Mouse (Mus musculus) olfactory bulb, adult 2 months (tissue): ENCODE measurements around the gene Prrx1.

Source experiments
- CTCF ChIP-seq: fragments of 200-500 bp; IDR thresholded peaks from 2 replicates; pipeline ENCODE4 v1.5.1; 2012; ENCODE audit warnings: low read depth, mild to moderate bottlenecking, low read length, moderate library complexity; ENCODE audit not compliant: insufficient read depth
- POLR2A ChIP-seq: fragments of 200-500 bp; IDR thresholded peaks from 2 replicates; pipeline ENCODE4 v1.6.1; 2012; ENCODE audit warnings: mild to moderate bottlenecking, low read depth, low read length, moderate library complexity; ENCODE audit not compliant: insufficient read depth

DNA sequence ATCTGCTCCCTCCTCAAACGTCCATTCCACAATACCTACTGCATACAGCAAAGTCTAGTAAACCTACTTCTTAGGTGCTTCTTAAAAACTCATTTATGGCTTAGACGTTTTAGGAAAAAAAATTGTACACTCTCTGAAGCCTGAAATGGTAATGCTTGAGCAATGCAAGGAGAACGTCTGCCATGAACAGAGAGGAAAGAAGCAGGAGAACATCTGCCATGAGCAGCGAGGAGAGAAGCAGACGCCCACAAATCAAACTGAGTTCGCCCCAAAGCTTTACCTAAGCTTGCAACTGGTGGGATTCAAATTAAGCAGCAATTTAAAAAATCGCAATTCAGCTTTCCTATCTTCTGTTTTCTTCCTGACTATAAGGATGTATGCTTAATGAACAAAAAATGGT lies 36.4 kb downstream of the Prrx1 start:
- TF ChIP-seq CTCF = no peak
- no peak for TF ChIP-seq POLR2A
